Mouse (Mus musculus): ENCODE results near the gene Phf11b. TPM values are rescaled to one million over a fixed set of nuclear protein-coding genes. Genes with fewer than 3 reads are reported as not detected.

The Phf11b gene
- 1.2 TPM for polyA plus RNA-seq (2014; fragmentation: Illumina TruSeq; extraction: RNeasy Lipid Tissue Mini Kit (QIAGEN cat#74804); ENCODE audit: low read depth, low replicate concordance)

DNA sequence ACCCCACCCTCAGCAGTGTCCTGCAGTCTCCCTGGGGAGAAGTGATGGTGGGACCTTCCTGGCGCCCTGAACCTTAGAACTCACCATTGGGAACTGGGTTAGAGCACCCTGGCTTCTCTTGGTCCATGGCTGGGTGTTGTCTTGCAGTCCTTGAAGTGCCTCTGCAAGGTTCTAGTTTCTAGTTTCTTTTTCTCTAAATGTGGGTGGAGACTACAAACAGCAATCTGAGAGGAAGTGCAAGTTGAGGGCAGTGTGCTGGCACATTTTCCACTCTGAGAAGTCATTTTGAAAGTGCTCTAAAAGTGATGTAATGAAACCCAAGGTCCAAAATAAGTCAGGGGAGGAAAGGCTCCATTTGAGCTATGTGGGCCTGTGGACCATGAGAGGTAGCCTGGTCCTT, at the start of gene Phf11b:
TSS of gene Phf11b (minus strand) at position 163 of the 400 bp plus-strand sequence.

DNA sequence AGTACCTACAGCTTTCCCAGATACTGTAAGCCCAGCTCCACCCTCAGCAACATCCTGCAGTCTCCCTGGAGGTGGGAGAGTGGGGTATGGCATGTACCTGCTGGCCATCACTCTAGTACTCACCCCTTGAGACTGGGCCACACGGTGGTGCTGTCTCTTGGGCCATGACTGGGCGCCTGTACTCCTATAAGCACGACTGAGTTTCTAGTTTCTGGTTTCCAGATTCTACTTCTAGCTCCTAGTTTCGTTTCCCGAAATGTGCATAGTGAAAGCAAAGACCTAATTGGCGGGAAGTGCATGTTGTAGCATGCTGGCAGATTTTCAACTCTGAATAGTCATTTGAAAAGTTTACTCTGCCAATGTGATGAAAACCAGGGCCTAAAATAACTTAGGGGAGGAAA, 24.1 kb upstream of the Phf11b start, which contains the start of gene Phf11d:
TSS of gene Phf11d (minus strand) at position 227 of the 401 bp plus-strand sequence.

DNA sequence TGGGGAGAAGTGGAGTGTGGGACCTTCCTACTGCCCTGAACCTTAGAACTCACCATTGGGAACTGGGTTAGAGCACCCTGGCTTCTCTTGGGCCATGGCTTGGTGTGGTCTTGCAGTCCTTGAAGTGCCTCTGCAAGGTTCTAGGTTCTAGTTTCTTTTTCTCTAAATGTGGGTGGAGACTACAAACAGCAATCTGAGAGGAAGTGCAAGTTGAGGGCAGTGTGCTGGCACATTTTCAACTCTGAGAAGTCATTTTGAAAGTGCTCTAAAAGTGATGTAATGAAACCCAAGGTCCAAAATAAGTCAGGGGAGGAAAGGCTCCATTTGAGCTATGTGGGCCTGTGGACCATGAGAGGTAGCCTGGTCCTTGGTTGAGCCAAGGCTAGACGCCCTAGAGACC, 43.8 kb downstream of the Phf11b start, which contains the start of gene Phf11a:
TSS of gene Phf11a (minus strand) at position 132 of the 400 bp plus-strand sequence.

Other genes with a start within 250 kb of the Phf11b start
- not detected for gene 1700129C05Rik, start 198.5 kb downstream of the Phf11b start, polyA plus RNA-seq (2014; fragmentation: Illumina TruSeq; extraction: RNeasy Lipid Tissue Mini Kit (QIAGEN cat#74804); ENCODE audit: low read depth, low replicate concordance)
- not detected for gene Gm5142, start 162.6 kb downstream of the Phf11b start, polyA plus RNA-seq (2014; fragmentation: Illumina TruSeq; extraction: RNeasy Lipid Tissue Mini Kit (QIAGEN cat#74804); ENCODE audit: low read depth, low replicate concordance)
- 10.1 TPM for gene Rcbtb1, start 140.1 kb downstream of the Phf11b start, polyA plus RNA-seq (2014; fragmentation: Illumina TruSeq; extraction: RNeasy Lipid Tissue Mini Kit (QIAGEN cat#74804); ENCODE audit: low read depth, low replicate concordance)
- gene Gm6904, start 81.1 kb downstream of the Phf11b start, polyA plus RNA-seq (2014; fragmentation: Illumina TruSeq; extraction: RNeasy Lipid Tissue Mini Kit (QIAGEN cat#74804); ENCODE audit: low read depth, low replicate concordance) = not detected
- not detected for gene Phf11a, start 43.8 kb downstream of the Phf11b start, polyA plus RNA-seq (2014; fragmentation: Illumina TruSeq; extraction: RNeasy Lipid Tissue Mini Kit (QIAGEN cat#74804); ENCODE audit: low read depth, low replicate concordance)
- gene Phf11d, start 24.1 kb upstream of the Phf11b start, polyA plus RNA-seq (2014; fragmentation: Illumina TruSeq; extraction: RNeasy Lipid Tissue Mini Kit (QIAGEN cat#74804); ENCODE audit: low read depth, low replicate concordance) = 12.8 TPM
- gene Phf11c, start 54.0 kb upstream of the Phf11b start, polyA plus RNA-seq (2014; fragmentation: Illumina TruSeq; extraction: RNeasy Lipid Tissue Mini Kit (QIAGEN cat#74804); ENCODE audit: low read depth, low replicate concordance) = 0.37 TPM
- gene Setdb2, start 99.5 kb upstream of the Phf11b start, polyA plus RNA-seq (2014; fragmentation: Illumina TruSeq; extraction: RNeasy Lipid Tissue Mini Kit (QIAGEN cat#74804); ENCODE audit: low read depth, low replicate concordance) = 4.5 TPM
- gene Cab39l, start 99.6 kb upstream of the Phf11b start, polyA plus RNA-seq (2014; fragmentation: Illumina TruSeq; extraction: RNeasy Lipid Tissue Mini Kit (QIAGEN cat#74804); ENCODE audit: low read depth, low replicate concordance) = 19.5 TPM